In the genomic region with DNA sequence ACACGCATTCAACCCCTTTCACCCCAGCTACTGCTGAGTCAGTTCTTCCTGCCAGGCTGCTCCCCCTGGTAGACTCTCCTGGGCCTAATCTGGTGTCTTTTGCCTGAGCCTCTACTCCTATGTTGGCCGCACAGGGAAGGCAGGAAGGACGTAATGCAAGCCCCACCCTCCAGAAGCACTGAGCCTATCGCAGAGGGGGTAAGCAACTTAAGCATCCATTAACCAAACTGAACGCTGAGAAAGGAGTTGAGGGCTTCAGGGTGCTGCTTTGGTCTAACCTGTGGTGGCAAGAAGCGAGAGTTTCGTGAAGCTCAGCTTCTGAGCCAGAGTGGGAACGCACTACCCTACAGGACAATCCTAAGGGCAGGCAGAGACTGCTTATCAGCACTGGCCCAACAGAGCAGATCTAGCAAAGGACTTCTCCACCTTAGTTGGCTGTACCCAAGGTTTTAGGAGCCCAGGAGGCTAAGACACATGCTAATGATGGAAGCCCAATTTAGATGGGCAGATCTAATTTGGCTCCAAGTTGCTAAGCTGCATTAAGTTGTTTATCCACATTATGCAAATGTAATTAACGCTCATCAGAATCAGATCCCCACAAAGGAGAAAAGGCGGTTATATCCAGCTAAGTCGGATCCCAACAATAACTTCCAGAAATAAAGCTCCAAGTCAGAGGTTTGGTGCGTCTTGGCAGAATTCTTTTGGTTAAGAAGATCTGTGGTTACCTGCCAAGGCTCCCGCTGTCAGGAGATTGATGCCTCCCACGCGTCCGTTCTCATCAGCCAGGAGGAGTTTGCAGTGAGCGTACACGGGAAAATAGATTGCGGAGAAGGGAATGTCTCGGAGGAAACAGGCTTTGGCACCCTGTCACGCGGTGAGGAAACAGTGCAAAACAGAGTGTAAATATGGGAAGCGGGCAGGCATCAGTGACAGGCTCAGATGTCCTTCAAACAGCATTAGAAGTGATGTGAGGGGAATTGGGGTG, we compare ENCODE assay signal across 7 mouse cellular contexts.
DNase-seq lines count a peak whose midpoint lies in the region.

No protein-coding gene starts in this region.

- DNase-seq in ovary, adult 18-20 months (ENCODE audit: low spot score), result peak; percentile 11
- no peak for DNase-seq in ovary, postnatal 14 days (ENCODE audit: low spot score)
- peak; percentile 77 to 80 for DNase-seq in cerebellum, adult 18-20 months
- peak; percentile 28 to 73 for DNase-seq in frontal cortex, adult 2 months (ENCODE audit: extremely low spot score in 1 of 2, low spot score in 1 of 2)
- DNase-seq in right cerebral cortex, postnatal 25 days, result peak; percentile 59
- DNase-seq in kidney, adult 9 months, result no peak
- no peak for DNase-seq in adrenal gland, postnatal 36 days

Comparison
In these comparisons a context has a peak if more than half of its experiments do, and no peak if none do; other contexts are left out.
1. DNase-seq: peak in ovary, adult 18-20 months (single experiment), cerebellum, adult 18-20 months (2 of 2), frontal cortex, adult 2 months (2 of 2) and right cerebral cortex, postnatal 25 days (single experiment); none in ovary, postnatal 14 days (single experiment), kidney, adult 9 months (single experiment) and adrenal gland, postnatal 36 days (0 of 2).